Mouse (Mus musculus) E14TG2a.4 (cell line): Measurements from ENCODE around the gene Creb3l1.

ENCODE experiments used
- H3K27me3 ChIP-seq: 2 replicates; pipeline ENCODE4 v1.6.1; 2014; ENCODE audit warnings: low read length, control low read depth; ENCODE audit not compliant: insufficient read depth
- H3K36me3 ChIP-seq: 2 replicates; pipeline ENCODE4 v1.6.1; 2014; ENCODE audit warnings: low read length, control low read depth; ENCODE audit not compliant: insufficient read depth
- H3K4me1 ChIP-seq: replicated peaks from 2 replicates; pipeline ENCODE4 v1.6.1; 2014; ENCODE audit warnings: low read depth, low read length, control low read depth
- H3K4me3 ChIP-seq: replicated peaks from 2 replicates; pipeline ENCODE4 v1.5.1; 2014; ENCODE audit warnings: mild to moderate bottlenecking, low read length
- H3K9me3 ChIP-seq: 2 replicates; pipeline ENCODE4 v1.6.1; 2014; ENCODE audit warnings: low read length, control low read depth
- CTCF ChIP-seq: conservative IDR thresholded peaks from 2 replicates; pipeline ENCODE4 v1.5.1; 2014; ENCODE audit warnings: low read length
- NANOG ChIP-seq: IDR thresholded peaks from 2 replicates; pipeline ENCODE4 v1.6.1; 2014; ENCODE audit warnings: borderline replicate concordance, low read length, mixed read lengths
- POU5F1 ChIP-seq: IDR thresholded peaks from 2 replicates; pipeline ENCODE4 v1.6.1; 2014; ENCODE audit warnings: low read length, borderline replicate concordance

The Creb3l1 gene

GRCm38 (mm10) chr2:91967962-91968361 lies 56.3 kb downstream of the Creb3l1 start:
- peaks cover 88% of the 10 kb centered on the region for H3K4me1 ChIP-seq
- TF ChIP-seq NANOG (no peak), POU5F1 (no peak), CTCF (no peak)

GRCm38 (mm10) chr2:91966367-91966766 lies 57.9 kb downstream of the Creb3l1 start:
- no peak overlapping the region for H3K4me3 ChIP-seq
- peaks cover 28% of the 10 kb centered on the region for H3K27me3 ChIP-seq
- peaks cover 1% of the 10 kb centered on the region; the same call in 1 of the 2 replicates for H3K36me3 ChIP-seq
- no peak for TF ChIP-seq NANOG
- no peak for TF ChIP-seq CTCF
- no peak for TF ChIP-seq POU5F1
- peaks cover 88% of the 10 kb centered on the region for H3K4me1 ChIP-seq
- H3K9me3 ChIP-seq = no peaks in the 10 kb centered on the region

More at GRCm38 (mm10) chr2:91967962-91968361, 56.3 kb downstream of the Creb3l1 start:
- H3K4me3 ChIP-seq = peak overlapping the region; percentile 48
- H3K27me3 ChIP-seq = peaks cover 33% of the 10 kb centered on the region
- no peaks in the 10 kb centered on the region for H3K36me3 ChIP-seq
- H3K9me3 ChIP-seq = no peaks in the 10 kb centered on the region

DNA sequence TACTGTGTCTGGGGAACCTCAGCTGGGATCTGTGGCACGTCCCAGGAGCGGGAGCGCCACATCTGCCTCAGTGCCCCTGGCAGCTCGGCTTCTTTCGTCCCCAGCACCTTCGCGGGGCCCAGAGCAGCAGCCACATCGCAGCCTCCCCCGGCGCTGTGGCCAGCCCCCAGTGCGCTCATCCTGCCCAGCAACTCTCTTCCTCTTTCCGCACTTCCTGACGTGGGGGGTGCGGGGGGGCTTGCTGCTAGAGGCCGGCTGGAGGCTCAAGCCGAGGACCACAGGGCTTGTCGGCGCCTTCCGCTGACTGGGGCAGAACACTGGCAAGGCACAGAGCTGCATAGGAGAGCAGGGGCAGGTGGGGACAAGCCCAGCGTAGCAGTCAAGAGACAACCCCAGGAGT lies 58.9 kb downstream of the Creb3l1 start:
- H3K4me3 ChIP-seq = peak overlapping the region; percentile 79
- TF ChIP-seq NANOG (no peak), CTCF (no peak), POU5F1 (no peak)
- no peaks in the 10 kb centered on the region for H3K9me3 ChIP-seq
- H3K36me3 ChIP-seq = peaks cover 7% of the 10 kb centered on the region
- peaks cover 20% of the 10 kb centered on the region; the same call in 1 of the 2 replicates for H3K27me3 ChIP-seq
- peaks cover 87% of the 10 kb centered on the region for H3K4me1 ChIP-seq

DNA sequence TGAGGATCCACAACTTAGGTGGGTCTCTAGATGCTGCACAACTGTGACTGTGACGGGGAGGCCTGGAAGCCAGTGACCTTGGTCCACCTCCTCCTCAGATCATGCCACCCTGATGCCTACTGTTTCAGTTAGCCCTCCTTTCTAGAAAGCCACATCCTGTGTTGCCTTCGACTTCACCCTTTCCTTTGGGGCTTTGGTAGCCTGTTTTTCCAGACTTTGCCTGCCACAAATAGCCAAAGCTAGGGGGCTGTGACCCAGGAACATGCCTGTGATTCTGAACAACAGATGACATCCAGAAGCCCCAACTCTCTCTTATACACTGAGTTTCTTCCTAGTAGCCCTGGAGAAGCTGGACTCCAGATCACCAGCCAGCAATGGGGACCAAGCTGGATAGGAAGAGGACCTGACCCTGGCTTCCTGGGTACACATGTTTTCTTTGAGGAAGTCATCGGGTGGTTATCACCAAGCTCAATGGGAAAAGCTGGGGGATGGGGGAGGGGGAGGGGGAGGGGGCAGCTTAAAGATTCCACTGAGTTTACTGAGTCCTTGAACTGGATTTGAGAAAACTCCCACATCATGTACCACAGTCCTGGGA lies 59.6 kb downstream of the Creb3l1 start:
- no peak for TF ChIP-seq NANOG
- no peak for TF ChIP-seq CTCF
- TF ChIP-seq POU5F1 = no peak
- H3K27me3 ChIP-seq = peaks cover 13% of the 10 kb centered on the region; the same call in 1 of the 2 replicates

DNA sequence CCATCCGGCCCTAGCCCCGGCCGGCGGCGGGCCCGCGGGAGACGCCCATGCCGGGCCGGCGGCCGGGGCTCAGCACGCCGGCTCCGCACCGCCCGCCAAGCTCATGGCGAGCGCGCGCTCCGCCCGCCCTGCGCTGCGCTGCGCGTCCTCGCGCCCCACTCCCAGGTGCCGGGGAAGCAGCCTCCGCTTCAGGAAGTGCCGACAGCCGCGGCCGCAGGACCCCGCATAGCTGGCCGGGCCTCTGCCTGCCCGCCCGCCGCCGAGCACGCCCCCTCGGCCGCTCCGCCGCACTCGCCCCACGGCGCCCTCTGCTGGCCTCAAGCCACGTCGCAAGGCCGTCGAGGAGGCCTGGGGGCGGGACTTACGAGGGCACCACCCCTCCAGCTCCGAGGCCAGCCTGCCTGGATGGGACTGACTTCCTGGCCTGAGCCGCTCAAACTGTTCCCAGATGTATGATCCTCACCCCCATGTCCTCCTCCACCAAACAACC lies 60.8 kb downstream of the Creb3l1 start:
- Histone ChIP-seq H3K4me1 (peaks cover 89% of the 10 kb centered on the region), H3K27me3 (peaks cover 12% of the 10 kb centered on the region; the same call in 1 of the 2 replicates), H3K9me3 (no peaks in the 10 kb centered on the region), H3K36me3 (peaks cover 16% of the 10 kb centered on the region), H3K4me3 (peak overlapping the region; percentile 94)
- no peak for TF ChIP-seq NANOG

More for the DNA sequence above, 59.6 kb downstream of the Creb3l1 start:
- Histone ChIP-seq H3K4me1 (peaks cover 87% of the 10 kb centered on the region), H3K9me3 (no peaks in the 10 kb centered on the region), H3K4me3 (peak overlapping the region; percentile 79), H3K36me3 (peaks cover 14% of the 10 kb centered on the region)

DNA sequence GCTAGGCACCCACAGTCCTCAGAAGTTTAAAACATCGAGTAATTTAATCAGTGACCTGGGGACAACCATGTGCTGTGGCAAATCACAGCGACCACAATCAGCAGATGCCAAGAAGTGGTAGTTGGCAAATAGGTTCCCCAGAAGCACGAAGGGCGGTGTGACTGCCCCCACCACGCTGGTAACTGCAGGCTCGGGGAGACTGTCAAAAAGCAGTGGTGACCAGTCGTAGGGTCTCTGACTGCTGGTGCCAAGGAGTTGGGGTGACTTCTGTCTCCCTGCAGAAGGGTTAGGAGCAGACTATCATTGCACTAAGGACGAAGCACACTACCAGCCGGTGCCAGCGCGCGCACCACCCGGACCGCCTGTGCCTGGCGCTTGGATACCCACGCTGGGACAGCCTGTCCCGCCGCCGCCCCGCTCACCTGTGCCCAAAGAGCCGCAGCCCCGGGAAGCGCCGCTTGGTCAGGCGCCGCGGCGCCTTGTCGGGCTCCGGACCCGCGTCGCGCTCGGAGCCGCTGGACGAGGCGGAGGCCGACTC lies 61.4 kb downstream of the Creb3l1 start:
- Histone ChIP-seq H3K27me3 (peaks cover 12% of the 10 kb centered on the region; the same call in 1 of the 2 replicates), H3K36me3 (peaks cover 16% of the 10 kb centered on the region), H3K4me1 (peaks cover 89% of the 10 kb centered on the region), H3K4me3 (peak overlapping the region; percentile 94), H3K9me3 (no peaks in the 10 kb centered on the region)
- TF ChIP-seq CTCF (no peak), POU5F1 (no peak), NANOG (no peak)

- TF ChIP-seq CTCF (no peak), POU5F1 (no peak), NANOG (no peak)
- H3K27me3 ChIP-seq = peaks cover 12% of the 10 kb centered on the region; the same call in 1 of the 2 replicates
- peak overlapping the region; percentile 94 for H3K4me3 ChIP-seq
- peaks cover 17% of the 10 kb centered on the region for H3K36me3 ChIP-seq
- no peaks in the 10 kb centered on the region for H3K9me3 ChIP-seq
- peaks cover 90% of the 10 kb centered on the region for H3K4me1 ChIP-seq
Measured at GRCm38 (mm10) chr2:91961901-91962761, 62.2 kb downstream of the Creb3l1 start.

DNA sequence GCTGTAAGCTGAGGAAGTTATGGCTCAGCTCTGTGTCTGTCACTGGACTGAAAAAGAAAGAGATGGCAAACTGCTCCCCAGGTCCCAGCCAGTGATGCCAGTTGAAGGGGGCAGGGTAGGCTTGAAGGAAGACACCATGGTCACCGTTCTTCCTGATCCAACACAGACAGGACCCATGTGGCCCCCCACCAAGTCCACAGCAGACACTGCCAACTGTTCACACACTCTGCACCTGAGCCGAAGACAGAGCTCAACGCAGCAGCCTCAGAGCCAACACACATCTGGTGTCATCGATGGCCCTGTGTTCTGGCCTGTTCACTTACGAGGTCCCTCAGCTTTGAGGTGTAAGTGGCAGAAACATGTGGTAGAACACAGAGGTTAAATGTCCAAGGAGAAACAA lies 63.8 kb downstream of the Creb3l1 start:
- Histone ChIP-seq H3K4me1 (peaks cover 87% of the 10 kb centered on the region), H3K27me3 (peaks cover 8% of the 10 kb centered on the region; the same call in 1 of the 2 replicates), H3K9me3 (no peaks in the 10 kb centered on the region), H3K4me3 (0 out of 2 replicates have a peak overlapping the region, but pooled peaks have one; percentile 10), H3K36me3 (peaks cover 23% of the 10 kb centered on the region)
- TF ChIP-seq NANOG (no peak), CTCF (no peak), POU5F1 (no peak)
